Mouse (Mus musculus): ENCODE measurements around the gene Cspg5. TPM values are rescaled to one million over a fixed set of nuclear protein-coding genes. Genes with fewer than 3 reads are reported as not detected.

Cspg5 gene
- polyA plus RNA-seq, 1 experiment from 2014 or later = 5.1 TPM

- WGBS = 66% methylated on average over 6 of the region's 6 CpGs
- no peaks in the 10 kb centered on the region for H3K9me3 ChIP-seq
- no peak overlapping the region for H3K4me3 ChIP-seq (replicated peaks)
- H3K36me3 ChIP-seq = no peaks in the 10 kb centered on the region
- no peak overlapping the region for H3K9ac ChIP-seq
- no peak for ATAC-seq (ENCODE audit: insufficient read depth, low FRiP score, low read depth)
- H3K4me1 ChIP-seq = no peaks in the 10 kb centered on the region
- no peaks in the 10 kb centered on the region for H3K27me3 ChIP-seq (replicated peaks)
- H3K27ac ChIP-seq = no peak overlapping the region
- H3K4me2 ChIP-seq = no peak overlapping the region
Observed at GRCm38 (mm10) chr9:110258646-110259045, 15.1 kb downstream of the Cspg5 start.

- 80% methylated on average over 3 of the region's 3 CpGs for WGBS
- no peak overlapping the region for H3K4me2 ChIP-seq
- no peaks in the 10 kb centered on the region for H3K27me3 ChIP-seq (replicated peaks)
- no peak overlapping the region for H3K9ac ChIP-seq
- no peaks in the 10 kb centered on the region for H3K9me3 ChIP-seq
- H3K27ac ChIP-seq = no peak overlapping the region
- H3K4me3 ChIP-seq (replicated peaks) = no peak overlapping the region
- H3K4me1 ChIP-seq = no peaks in the 10 kb centered on the region
- H3K36me3 ChIP-seq = no peaks in the 10 kb centered on the region
- no peak for ATAC-seq (ENCODE audit: insufficient read depth, low FRiP score, low read depth)
Observed at GRCm38 (mm10) chr9:110259118-110259517, 15.5 kb downstream of the Cspg5 start.

DNA sequence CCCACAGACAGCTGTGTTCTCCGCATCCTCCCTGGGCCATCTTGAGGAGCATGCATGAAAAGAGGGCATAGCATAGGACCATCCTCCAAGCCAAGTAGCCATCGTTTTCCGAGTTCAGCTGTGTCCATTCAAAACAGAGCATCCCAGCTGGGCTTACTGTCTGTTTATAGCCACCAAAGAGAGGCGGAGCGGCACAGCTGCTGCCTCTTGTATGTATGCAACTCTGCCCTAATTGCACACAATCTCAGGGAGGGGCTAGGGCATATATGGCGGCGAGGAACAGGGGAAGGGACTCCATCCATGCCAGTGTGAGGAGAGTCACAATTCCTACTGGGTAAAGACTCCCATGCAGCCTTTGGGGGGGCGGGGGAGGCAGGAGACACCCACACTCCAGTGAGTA is 19.6 kb downstream of the Cspg5 start:
- Histone ChIP-seq H3K9ac (no peak overlapping the region), H3K9me3 (no peaks in the 10 kb centered on the region), H3K4me3 (replicated peaks) (no peak overlapping the region), H3K4me2 (no peak overlapping the region), H3K4me1 (no peaks in the 10 kb centered on the region), H3K27me3 (replicated peaks) (no peaks in the 10 kb centered on the region), H3K36me3 (no peaks in the 10 kb centered on the region), H3K27ac (no peak overlapping the region)
- 78% methylated on average over 8 of the region's 8 CpGs for WGBS
- ATAC-seq (ENCODE audit: insufficient read depth, low FRiP score, low read depth) = no peak

- H3K9ac ChIP-seq = no peak overlapping the region
- ATAC-seq (ENCODE audit: insufficient read depth, low FRiP score, low read depth) = no peak
- WGBS = 79% methylated on average over 9 of the region's 9 CpGs
- no peak overlapping the region for H3K4me3 ChIP-seq (replicated peaks)
- H3K27ac ChIP-seq = no peak overlapping the region
- H3K4me1 ChIP-seq = no peaks in the 10 kb centered on the region
- H3K9me3 ChIP-seq = no peaks in the 10 kb centered on the region
- H3K4me2 ChIP-seq = no peak overlapping the region
- H3K27me3 ChIP-seq (replicated peaks) = no peaks in the 10 kb centered on the region
- no peaks in the 10 kb centered on the region for H3K36me3 ChIP-seq
Observed at GRCm38 (mm10) chr9:110264991-110265390, 21.4 kb downstream of the Cspg5 start.

- H3K9ac ChIP-seq = no peak overlapping the region
- no peak overlapping the region for H3K4me3 ChIP-seq (replicated peaks)
- no peaks in the 10 kb centered on the region for H3K36me3 ChIP-seq
- no peak for ATAC-seq (ENCODE audit: insufficient read depth, low FRiP score, low read depth)
- no peaks in the 10 kb centered on the region for H3K9me3 ChIP-seq
- no peak overlapping the region for H3K27ac ChIP-seq
- no peaks in the 10 kb centered on the region for H3K4me1 ChIP-seq
- H3K4me2 ChIP-seq = no peak overlapping the region
- H3K27me3 ChIP-seq (replicated peaks) = no peaks in the 10 kb centered on the region
- WGBS = 92% methylated on average over 10 of the region's 10 CpGs
Observed at GRCm38 (mm10) chr9:110268416-110268815, 24.8 kb downstream of the Cspg5 start.

GRCm38 (mm10) chr9:110272330-110272729 is 28.7 kb downstream of the Cspg5 start:
- Histone ChIP-seq H3K9ac (no peak overlapping the region), H3K4me3 (replicated peaks) (no peak overlapping the region), H3K36me3 (no peaks in the 10 kb centered on the region), H3K27ac (no peak overlapping the region), H3K4me1 (no peaks in the 10 kb centered on the region), H3K4me2 (no peak overlapping the region), H3K27me3 (replicated peaks) (no peaks in the 10 kb centered on the region), H3K9me3 (no peaks in the 10 kb centered on the region)
- 94% methylated on average over 3 of the region's 3 CpGs for WGBS
- no peak for ATAC-seq (ENCODE audit: insufficient read depth, low FRiP score, low read depth)

DNA sequence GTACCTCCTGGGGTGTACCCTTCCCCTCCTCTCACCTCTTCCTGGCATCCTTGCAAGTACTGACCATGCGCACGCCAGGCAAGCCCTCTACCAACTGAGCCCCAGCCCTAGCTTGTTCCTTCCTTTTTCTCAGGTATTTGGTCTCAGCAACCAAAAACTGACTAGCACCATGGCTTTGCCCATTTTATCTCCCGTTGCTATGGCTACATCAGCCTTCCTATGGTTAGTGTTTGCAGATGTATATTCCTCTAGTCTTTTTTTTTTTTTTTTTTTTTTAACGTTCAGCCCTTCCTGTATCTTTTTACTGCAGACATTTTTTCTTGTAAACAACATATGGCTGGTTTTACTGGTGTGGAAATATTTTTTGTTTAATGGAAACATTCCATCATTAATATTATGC is 29.9 kb downstream of the Cspg5 start:
- no peak overlapping the region for H3K4me2 ChIP-seq
- WGBS = 67% methylated on average over 4 of the region's 4 CpGs
- H3K27ac ChIP-seq = no peak overlapping the region
- ATAC-seq (ENCODE audit: insufficient read depth, low FRiP score, low read depth) = no peak
- H3K9ac ChIP-seq = no peak overlapping the region
- H3K27me3 ChIP-seq (replicated peaks) = no peaks in the 10 kb centered on the region
- no peaks in the 10 kb centered on the region for H3K36me3 ChIP-seq
- no peak overlapping the region for H3K4me3 ChIP-seq (replicated peaks)
- H3K9me3 ChIP-seq = no peaks in the 10 kb centered on the region
- H3K4me1 ChIP-seq = no peaks in the 10 kb centered on the region

DNA sequence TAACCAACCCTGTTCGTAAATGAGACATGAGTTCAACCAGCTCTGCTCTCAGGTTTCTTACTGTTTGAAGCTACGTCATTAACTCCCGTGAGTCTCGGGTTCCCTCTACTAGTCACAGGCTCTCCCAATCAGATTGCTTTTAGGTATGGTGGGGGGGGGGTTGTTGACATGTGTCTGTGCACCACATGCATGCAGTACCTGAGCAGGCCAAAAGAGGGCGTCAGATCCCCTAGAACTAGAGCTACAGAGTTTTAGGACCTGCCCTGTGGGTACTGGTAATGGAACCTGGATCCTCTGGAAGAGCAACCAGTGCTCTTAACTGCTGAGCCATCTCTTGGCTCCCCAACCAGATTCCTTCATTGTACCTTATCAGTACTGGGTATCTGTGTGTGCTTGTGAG is 32.3 kb downstream of the Cspg5 start:
- WGBS = 67% methylated on average over 5 of the region's 5 CpGs
- H3K27ac ChIP-seq = no peak overlapping the region
- H3K4me3 ChIP-seq (replicated peaks) = no peak overlapping the region
- H3K4me1 ChIP-seq = no peaks in the 10 kb centered on the region
- H3K36me3 ChIP-seq = no peaks in the 10 kb centered on the region
- no peak overlapping the region for H3K9ac ChIP-seq
- no peaks in the 10 kb centered on the region for H3K9me3 ChIP-seq
- no peak for ATAC-seq (ENCODE audit: insufficient read depth, low FRiP score, low read depth)
- no peaks in the 10 kb centered on the region for H3K27me3 ChIP-seq (replicated peaks)
- no peak overlapping the region for H3K4me2 ChIP-seq

DNA sequence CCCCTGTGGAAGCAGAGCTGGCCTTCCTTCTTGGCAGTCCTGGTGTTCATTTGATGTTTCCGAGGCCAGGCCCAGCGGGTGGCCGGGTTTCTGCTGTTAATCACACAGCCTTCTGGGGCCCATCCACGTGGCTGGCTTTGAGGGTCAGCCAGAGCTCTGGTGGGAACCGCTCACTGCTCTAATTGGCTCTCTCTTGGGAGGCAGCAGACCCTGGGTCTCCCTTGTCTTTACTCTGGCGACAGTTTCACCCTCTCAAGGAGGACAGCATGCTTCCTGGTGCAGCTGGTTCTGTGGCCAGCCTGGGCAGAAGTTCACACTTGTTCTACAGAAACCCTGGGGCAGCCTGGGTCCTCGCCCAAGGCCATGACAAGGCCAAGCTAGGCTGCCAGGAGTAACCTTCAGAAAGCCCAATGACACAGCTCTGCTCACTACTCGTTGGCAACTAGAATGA is 33.9 kb downstream of the Cspg5 start:
- no peak overlapping the region for H3K9ac ChIP-seq
- no peaks in the 10 kb centered on the region for H3K27me3 ChIP-seq (replicated peaks)
- no peaks in the 10 kb centered on the region for H3K4me1 ChIP-seq
- no peak overlapping the region for H3K4me2 ChIP-seq
- ATAC-seq (ENCODE audit: insufficient read depth, low FRiP score, low read depth) = no peak
- H3K4me3 ChIP-seq (replicated peaks) = no peak overlapping the region
- H3K36me3 ChIP-seq = no peaks in the 10 kb centered on the region
- 56% methylated on average over 8 of the region's 8 CpGs for WGBS
- H3K27ac ChIP-seq = no peak overlapping the region
- no peaks in the 10 kb centered on the region for H3K9me3 ChIP-seq

DNA sequence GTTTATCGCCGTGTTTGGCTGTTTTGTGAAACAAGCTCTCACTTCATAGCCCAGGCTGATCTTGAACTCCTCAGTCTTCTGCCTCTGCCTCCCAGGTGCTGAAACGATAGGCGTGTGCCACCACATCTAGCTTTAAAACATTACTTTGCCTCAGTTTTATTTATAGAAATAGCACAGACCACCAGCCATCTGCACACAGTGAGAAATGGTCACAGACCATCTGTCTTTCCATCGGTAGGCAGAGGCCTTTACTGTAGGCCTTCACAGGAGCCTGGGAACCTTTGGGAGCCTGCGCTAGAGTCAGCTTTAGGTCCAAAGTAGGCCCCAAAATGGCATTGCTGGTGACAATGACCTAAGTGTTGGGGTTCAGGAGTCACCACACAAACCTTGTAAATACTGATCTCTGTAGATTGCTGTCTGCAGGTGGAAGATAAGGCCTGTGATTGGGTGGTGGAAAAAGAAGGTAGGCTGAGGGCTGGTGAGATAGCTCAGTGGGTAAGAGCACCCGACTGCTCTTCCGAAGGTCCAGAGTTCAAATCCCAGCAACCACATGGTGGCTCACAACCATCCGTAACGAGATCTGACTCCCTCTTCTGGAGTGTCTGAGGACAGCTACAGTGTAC is 40.6 kb downstream of the Cspg5 start:
- 91% methylated on average over 10 of the region's 10 CpGs for WGBS
- Histone ChIP-seq H3K27ac (no peak overlapping the region), H3K4me3 (replicated peaks) (no peak overlapping the region), H3K9me3 (no peaks in the 10 kb centered on the region), H3K4me2 (no peak overlapping the region), H3K9ac (no peak overlapping the region), H3K36me3 (no peaks in the 10 kb centered on the region), H3K4me1 (no peaks in the 10 kb centered on the region), H3K27me3 (replicated peaks) (no peaks in the 10 kb centered on the region)
- no peak for ATAC-seq (ENCODE audit: insufficient read depth, low FRiP score, low read depth)

DNA sequence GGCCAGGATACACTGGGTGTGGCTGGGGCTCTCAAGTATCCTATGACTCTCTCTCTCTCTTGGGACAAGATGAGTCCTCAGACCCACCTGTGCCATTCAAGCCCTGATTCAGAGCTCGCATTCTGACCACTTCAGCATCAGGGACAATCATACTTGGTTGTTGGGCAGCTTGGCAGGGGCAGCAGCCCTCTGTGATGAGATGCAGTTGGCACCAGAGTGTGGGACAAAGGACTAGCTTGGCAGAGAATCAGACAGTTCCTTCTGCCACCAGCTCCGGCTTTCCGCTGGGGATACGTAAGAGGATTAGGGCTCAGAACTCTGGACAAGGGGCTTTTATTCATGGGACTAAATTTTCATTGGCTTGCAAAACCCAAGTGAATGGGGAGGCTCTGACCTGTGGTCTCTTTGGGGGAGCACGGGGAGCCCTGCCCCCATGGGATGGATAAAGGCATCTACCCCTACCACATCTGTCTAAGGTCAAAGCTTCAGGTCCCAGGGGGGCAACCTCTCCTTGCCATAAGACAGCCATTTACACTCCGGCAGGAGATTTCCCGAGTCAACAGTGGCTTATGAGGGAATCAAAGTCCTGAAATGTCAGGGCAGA is 43.8 kb downstream of the Cspg5 start:
- no peak overlapping the region for H3K9ac ChIP-seq
- H3K27me3 ChIP-seq (replicated peaks) = no peaks in the 10 kb centered on the region
- no peaks in the 10 kb centered on the region for H3K9me3 ChIP-seq
- no peak overlapping the region for H3K27ac ChIP-seq
- H3K4me3 ChIP-seq (replicated peaks) = no peak overlapping the region
- no peak for ATAC-seq (ENCODE audit: insufficient read depth, low FRiP score, low read depth)
- WGBS = 79% methylated on average over 7 of the region's 7 CpGs
- no peaks in the 10 kb centered on the region for H3K36me3 ChIP-seq
- H3K4me1 ChIP-seq = no peaks in the 10 kb centered on the region
- H3K4me2 ChIP-seq = no peak overlapping the region

DNA sequence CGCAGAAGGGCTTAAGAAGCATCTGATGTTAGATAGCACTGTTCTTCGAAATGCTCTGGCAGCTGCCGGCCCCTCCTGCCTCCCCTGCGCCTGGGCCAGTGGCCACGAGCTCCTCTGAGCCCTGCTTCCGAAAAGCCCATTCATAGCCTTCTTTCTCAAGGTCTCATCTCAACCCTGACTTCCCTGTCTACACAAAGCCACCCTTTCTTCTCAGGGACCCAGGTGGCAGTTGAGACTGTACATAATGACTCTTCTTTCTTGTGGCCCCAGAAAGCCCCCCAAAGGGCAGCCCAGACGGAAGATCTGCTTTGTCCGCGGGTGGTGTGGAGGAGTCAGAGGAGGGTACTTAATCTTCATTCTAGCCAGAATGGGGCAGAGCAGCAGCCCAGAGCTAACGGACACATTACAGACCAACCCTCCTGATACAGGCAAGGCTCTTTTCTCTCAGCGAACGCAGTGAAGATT is 49.7 kb downstream of the Cspg5 start:
- no peak overlapping the region for H3K4me3 ChIP-seq (replicated peaks)
- no peaks in the 10 kb centered on the region for H3K4me1 ChIP-seq
- no peaks in the 10 kb centered on the region for H3K9me3 ChIP-seq
- 68% methylated on average over 12 of the region's 12 CpGs for WGBS
- no peak overlapping the region for H3K27ac ChIP-seq
- no peak for ATAC-seq (ENCODE audit: insufficient read depth, low FRiP score, low read depth)
- no peak overlapping the region for H3K4me2 ChIP-seq
- H3K9ac ChIP-seq = no peak overlapping the region
- no peaks in the 10 kb centered on the region for H3K36me3 ChIP-seq
- no peaks in the 10 kb centered on the region for H3K27me3 ChIP-seq (replicated peaks)
